Mouse (Mus musculus) liver, embryonic 14.5 days (tissue): Measurements from ENCODE around the gene Hic1. TPM values are rescaled to one million over a fixed set of nuclear protein-coding genes. Genes with fewer than 3 reads are reported as not detected.

Source experiments
- ATAC-seq: fragments of 200-750 bp; cut with Nextera tagmentation; 2 replicates; pipeline ENCODE4 v1.8.0; 2017; ENCODE audit warnings: moderate number of reproducible peaks, mild to moderate bottlenecking, moderate library complexity; ENCODE audit not compliant: insufficient read depth
- DNase-seq, 3 experiments: peaks; one replicate each; pipeline ENCODE4 v3.0.0-alpha.2; 2012 to 2013; ENCODE audit warnings: low read depth in 3 of 3, low spot score in 3 of 3
- H3K27ac ChIP-seq: fragments of 300-500 bp; sonication (generic); 2 replicates; pipeline ENCODE4 v1.5.1; 2014; ENCODE audit warnings: moderate library complexity, mild to moderate bottlenecking, control low read depth, inconsistent platforms
- H3K27me3 ChIP-seq: fragments of 300-500 bp; sonication (generic); 2 replicates; pipeline ENCODE4 v1.6.1; 2014; ENCODE audit warnings: mild to moderate bottlenecking, low read length, moderate library complexity; ENCODE audit not compliant: control insufficient read depth, insufficient read depth
- H3K36me3 ChIP-seq: fragments of 300-500 bp; sonication (generic); replicated peaks from 2 replicates; pipeline ENCODE4 v1.6.1; 2014; ENCODE audit warnings: low read depth; ENCODE audit not compliant: control insufficient read depth, insufficient read depth
- H3K4me1 ChIP-seq, 2 experiments: fragments of 200-500 bp in 1 of 2; fragments of 300-500 bp in 1 of 2; sonication (generic) in 1 of 2; replicated peaks; 2 replicates each; pipeline ENCODE4 v1.6.1; 2012 to 2014; ENCODE audit warnings: antibody characterized with exemption in 1 of 2, inconsistent platforms in 1 of 2, low read length in 1 of 2; ENCODE audit not compliant: control insufficient read depth in 2 of 2, insufficient read depth in 2 of 2
- H3K4me2 ChIP-seq: fragments of 300-500 bp; sonication (generic); 2 replicates; pipeline ENCODE4 v1.6.1; 2014; ENCODE audit warnings: low read depth, mild to moderate bottlenecking, control low read depth, moderate library complexity
- H3K4me3 ChIP-seq, 2 experiments: fragments of 200-500 bp in 1 of 2; fragments of 300-500 bp in 1 of 2; sonication (generic) in 1 of 2; 2 replicates each; pipeline ENCODE4 v1.5.1; 2012 to 2014; ENCODE audit warnings: low read depth in 2 of 2, low read length in 2 of 2, mild to moderate bottlenecking in 2 of 2, control low read depth in 1 of 2, inconsistent platforms in 1 of 2, moderate library complexity in 1 of 2; ENCODE audit not compliant: insufficient read depth in 1 of 2
- H3K9ac ChIP-seq: fragments of 300-500 bp; sonication (generic); replicated peaks from 2 replicates; pipeline ENCODE4 v1.6.1; 2014; ENCODE audit warnings: mild to moderate bottlenecking, control low read depth, moderate library complexity
- H3K9me3 ChIP-seq: fragments of 300-500 bp; sonication (generic); 2 replicates; pipeline ENCODE4 v1.6.1; 2016; ENCODE audit warnings: low read length, mixed read lengths; ENCODE audit not compliant: control insufficient read depth
- CTCF ChIP-seq: IDR thresholded peaks from 2 replicates; pipeline ENCODE4 v1.5.1; 2016; ENCODE audit warnings: antibody characterized with exemption, low read depth, control low read depth
- EP300 ChIP-seq: IDR thresholded peaks from 2 replicates; pipeline ENCODE4 v1.6.1; 2016; ENCODE audit warnings: antibody characterized with exemption, low read depth
- WGBS: fragments of 180-500 bp; shearing (Covaris S2); extraction: QIAGEN DNeasy Blood & Tissue Kit; methylation state at CpG from one replicate; pipeline ENCODE4 v1.1.7; 2014; ENCODE audit not compliant: insufficient replicate concordance; 5-methylcytosine and 5-hydroxymethylcytosine counted together
- polyA plus RNA-seq, 2 experiments: library from polyadenylated mRNA; depleted of rRNA in 1 of 2; stranded (reverse) in 1 of 2; unstranded in 1 of 2; fragments of >200 nt; fragmentation: Nextera tagmentation in 1 of 2; extraction: Ambion mirVana in 1 of 2; gene quantifications; 2 replicates each; pipeline versions ENCODE4 v1.2.1 to v1.2.3; 2012 to 2014

Gene Hic1
- polyA plus RNA-seq, 2 experiments = 0.28 to 0.97 TPM

- Histone ChIP-seq H3K9ac (peak overlapping the region; percentile 85), H3K4me1 (peaks cover 7 to 15% of the 10 kb centered on the region in 2 experiments; a peak in 3 of 4 replicates), H3K4me3 (peak overlapping the region; percentile 86 to 87), H3K27me3 (peaks cover 32% of the 10 kb centered on the region), H3K36me3 (no peaks in the 10 kb centered on the region; the same call in 1 of the 2 replicates), H3K4me2 (peak overlapping the region; percentile 98), H3K27ac (peak overlapping the region; percentile 76), H3K9me3 (no peaks in the 10 kb centered on the region)
- DNase-seq (peak; percentile 72 to 82 (median 73)), ATAC-seq (peak; percentile 80)
- no peak for TF ChIP-seq EP300
- peak; percentile 46 for TF ChIP-seq CTCF
- under 1% methylated on average over 24 of the region's 24 CpGs for WGBS
Measured at GRCm38 (mm10) chr11:75190371-75190724, 21.0 kb upstream of the Hic1 start.

GRCm38 (mm10) chr11:75189713-75190370, 20.5 kb upstream of the Hic1 start:
- no peaks in the 10 kb centered on the region; the same call in 1 of the 2 replicates for H3K36me3 ChIP-seq
- peaks cover 27% of the 10 kb centered on the region for H3K27me3 ChIP-seq
- DNase-seq (peak in 2 of 3 experiments; percentile 34 to 49), ATAC-seq (peak; percentile 77)
- H3K27ac ChIP-seq = peak overlapping the region; percentile 76
- peak overlapping the region; percentile 85 for H3K9ac ChIP-seq
- peak overlapping the region; percentile 86 to 87 for H3K4me3 ChIP-seq
- under 1% methylated on average over 22 of the region's 22 CpGs for WGBS
- H3K4me1 ChIP-seq = peaks cover 7 to 15% of the 10 kb centered on the region in 2 experiments; a peak in 3 of 4 replicates
- peak overlapping the region; percentile 98 for H3K4me2 ChIP-seq
- H3K9me3 ChIP-seq = no peaks in the 10 kb centered on the region
- no peak for TF ChIP-seq CTCF
- TF ChIP-seq EP300 = no peak

GRCm38 (mm10) chr11:75184986-75185385, 15.7 kb upstream of the Hic1 start:
- H3K9me3 ChIP-seq = no peaks in the 10 kb centered on the region
- 89% methylated on average over 1 of the region's 2 CpGs for WGBS
- H3K4me1 ChIP-seq = peaks cover 7% of the 10 kb centered on the region in 2 experiments; a peak in 3 of 4 replicates
- no peak overlapping the region for H3K9ac ChIP-seq
- no peak overlapping the region for H3K27ac ChIP-seq
- DNase-seq (no peak), ATAC-seq (no peak)
- H3K4me2 ChIP-seq = no peak overlapping the region
- TF ChIP-seq EP300 (no peak), CTCF (no peak)
- peaks cover 3% of the 10 kb centered on the region; the same call in 1 of the 2 replicates for H3K36me3 ChIP-seq
- no peaks in the 10 kb centered on the region for H3K27me3 ChIP-seq
- no peak overlapping the region for H3K4me3 ChIP-seq

DNA sequence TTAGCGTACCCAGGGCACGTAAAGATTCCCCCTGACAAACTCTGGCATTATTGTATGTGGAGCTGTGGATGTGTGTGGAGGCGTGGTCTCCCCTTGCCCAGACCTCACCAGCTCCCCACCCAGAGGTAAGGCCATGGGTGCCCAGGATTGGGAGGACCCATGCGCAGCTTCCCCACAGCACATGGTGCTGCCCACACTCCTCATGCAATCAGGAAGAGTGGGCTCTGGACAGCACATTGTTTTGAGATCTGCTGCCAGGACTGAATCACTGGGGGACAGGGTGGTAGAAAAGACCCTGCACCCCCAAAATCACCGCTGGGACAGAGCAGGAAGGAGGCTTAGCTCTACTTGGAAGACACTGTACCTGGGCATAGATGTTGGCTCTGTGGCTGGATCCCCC, 15.3 kb upstream of the Hic1 start:
- H3K4me2 ChIP-seq = no peak overlapping the region
- TF ChIP-seq EP300 = no peak
- TF ChIP-seq CTCF = no peak
- H3K4me3 ChIP-seq = no peak overlapping the region
- peaks cover 3% of the 10 kb centered on the region; the same call in 1 of the 2 replicates for H3K36me3 ChIP-seq
- WGBS = 77% methylated on average over 5 of the region's 5 CpGs
- ATAC-seq = no peak
- no peak overlapping the region for H3K9ac ChIP-seq
- H3K27ac ChIP-seq = no peak overlapping the region
- no peaks in the 10 kb centered on the region for H3K9me3 ChIP-seq
- peaks cover 6 to 7% of the 10 kb centered on the region in 2 experiments; a peak in 3 of 4 replicates for H3K4me1 ChIP-seq
- no peak for DNase-seq
- H3K27me3 ChIP-seq = no peaks in the 10 kb centered on the region

GRCm38 (mm10) chr11:75183917-75184570, 14.7 kb upstream of the Hic1 start:
- ATAC-seq = no peak

More at GRCm38 (mm10) chr11:75183917-75184570, 14.7 kb upstream of the Hic1 start:
- TF ChIP-seq EP300 = no peak
- TF ChIP-seq CTCF = no peak
- no peak overlapping the region for H3K4me3 ChIP-seq
- no peak overlapping the region for H3K27ac ChIP-seq
- no peaks in the 10 kb centered on the region for H3K9me3 ChIP-seq
- no peak overlapping the region for H3K4me2 ChIP-seq
- peaks cover 3% of the 10 kb centered on the region; the same call in 1 of the 2 replicates for H3K36me3 ChIP-seq
- DNase-seq = no peak
- 81% methylated on average over 2 of the region's 2 CpGs for WGBS
- peaks cover 2% of the 10 kb centered on the region in 2 experiments; a peak in 1 of 4 replicates for H3K4me1 ChIP-seq
- no peak overlapping the region for H3K9ac ChIP-seq
- no peaks in the 10 kb centered on the region for H3K27me3 ChIP-seq
